Mouse (Mus musculus): ENCODE data around the gene Gm11549. TPM values are rescaled to one million over a fixed set of nuclear protein-coding genes. Genes with fewer than 3 reads are reported as not detected.

The Gm11549 gene
- not detected for polyA plus RNA-seq (2017; shearing (Covaris generic))

DNA sequence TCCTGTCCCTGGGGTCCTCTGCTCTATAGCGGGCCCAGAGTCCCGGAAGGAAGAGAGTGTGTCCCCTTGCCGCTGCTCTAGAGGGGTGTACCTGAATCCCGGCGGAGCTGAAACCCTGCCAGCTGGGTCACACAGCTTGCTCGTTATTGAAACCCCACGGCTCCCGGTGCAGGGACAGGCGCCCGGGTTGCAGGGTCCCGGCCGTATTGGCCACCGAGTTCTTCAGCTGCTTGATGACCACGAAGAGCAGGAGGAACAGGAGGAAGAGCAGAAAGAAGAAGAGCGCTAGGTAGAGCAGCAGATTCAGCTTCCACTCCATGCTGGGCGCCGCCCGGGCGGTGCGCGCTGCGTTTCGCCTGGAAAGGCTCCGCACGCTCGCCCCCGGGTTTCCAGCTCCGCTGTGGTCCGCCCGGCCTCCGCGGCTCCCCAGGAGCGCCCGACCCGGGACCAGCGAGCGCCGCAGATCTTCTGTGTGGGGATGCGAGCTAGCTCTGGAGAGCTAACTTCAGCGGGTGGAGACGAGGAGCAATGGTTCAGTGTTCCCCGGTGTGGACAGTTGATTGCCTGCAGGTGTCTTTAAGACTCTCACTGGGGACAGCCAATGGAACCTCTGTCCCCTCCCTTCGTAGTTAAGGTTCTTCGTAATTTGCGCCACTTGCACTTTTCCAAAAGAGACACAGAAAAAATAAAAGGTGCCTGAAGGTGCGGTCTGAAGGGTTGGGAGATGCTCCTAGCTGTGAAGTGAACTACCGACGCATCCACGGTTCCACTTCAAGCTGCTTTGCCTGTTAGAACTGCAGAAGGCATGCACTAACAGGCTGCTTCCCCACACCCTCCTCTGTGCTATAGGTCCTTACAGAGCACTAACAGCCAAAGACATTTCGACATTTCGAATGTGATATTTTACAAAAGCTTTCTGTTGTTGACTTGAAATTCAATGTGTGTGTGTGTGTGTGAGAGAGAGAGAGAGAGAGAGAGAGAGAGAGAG, at the start of gene Gm11549:
Gm11549 (minus strand) TSS at position 741 of the 988 bp plus-strand sequence.

DNA sequence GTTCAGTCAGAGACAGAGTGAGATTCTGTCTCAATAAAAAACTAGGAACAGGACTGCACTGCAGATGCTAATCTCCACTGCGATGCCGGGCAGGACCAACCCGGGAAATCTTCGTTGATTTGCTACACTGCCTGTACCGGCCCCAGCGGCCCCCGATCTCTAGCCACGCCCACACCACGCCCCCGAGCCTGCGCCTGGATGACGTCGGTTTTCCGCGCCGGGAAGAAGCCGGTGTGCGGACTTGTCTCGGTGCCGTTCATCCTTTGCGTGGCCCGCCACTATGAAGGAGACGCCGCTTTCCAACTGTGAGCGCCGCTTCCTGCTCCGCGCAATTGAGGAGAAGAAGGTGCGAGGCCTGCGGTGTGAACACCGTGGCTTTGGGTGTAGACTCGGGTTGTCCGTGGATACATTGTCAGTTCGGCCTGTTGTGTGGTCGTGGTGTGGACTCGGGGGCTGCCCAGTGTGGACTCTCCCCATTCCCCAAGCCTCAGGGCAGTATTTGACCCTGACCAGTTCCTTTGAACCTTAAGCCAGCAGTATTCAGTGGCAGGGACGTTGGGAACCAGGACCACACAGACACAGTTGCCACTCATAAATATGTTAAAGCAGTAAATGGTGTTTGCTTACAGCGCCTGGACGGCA, 30.9 kb upstream of the Gm11549 start, which contains the start of gene Exosc9:
Exosc9 (plus strand) TSS at position 201 of the 642 bp plus-strand sequence.

DNA sequence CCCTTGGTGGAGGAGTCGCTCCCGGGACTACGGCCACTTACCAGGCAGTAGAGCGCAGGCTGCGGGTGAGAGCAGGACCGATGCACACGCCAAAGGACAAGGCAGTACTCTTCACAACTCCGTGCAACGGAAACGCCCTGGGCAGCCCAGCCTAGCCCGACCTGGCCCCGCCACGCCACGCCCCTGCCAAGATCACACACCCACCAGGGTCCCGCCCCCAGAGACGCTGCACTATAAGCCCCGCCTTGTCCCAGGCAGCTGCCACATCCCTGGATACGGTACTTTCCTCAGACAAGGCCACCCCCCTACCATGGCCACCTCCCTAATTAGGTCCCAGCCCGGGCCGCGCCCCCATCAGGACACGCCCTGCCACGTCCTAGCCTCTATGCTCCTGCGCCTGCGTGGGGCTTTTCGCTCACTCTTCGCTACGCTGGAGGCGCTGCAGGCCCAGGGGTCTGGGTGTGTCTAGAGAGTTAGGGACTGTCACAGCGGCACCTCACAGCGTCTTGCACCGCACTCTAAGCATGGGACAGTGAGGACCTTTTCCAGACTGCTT, 46.0 kb downstream of the Gm11549 start, which contains the start of the genes Anxa5 and 1810062G17Rik:
Anxa5 (minus strand) TSS at position 363 of the 556 bp plus-strand sequence.
1810062G17Rik (plus strand) TSS at position 406 of the 556 bp plus-strand sequence.

Other genes starting within 250 kb of the Gm11549 start
- gene Anxa5, start 45.9 kb downstream of the Gm11549 start, polyA plus RNA-seq (2017; shearing (Covaris generic)), result 100 to 1,000 TPM; 126 to 147 TPM
- gene 1810062G17Rik, start 45.9 kb downstream of the Gm11549 start, polyA plus RNA-seq (2017; shearing (Covaris generic)), result 1 to 10 TPM in 1 of 2 experiments, under 1 TPM in 1; 0.83 to 1.9 TPM
- gene Exosc9, start 30.8 kb upstream of the Gm11549 start, polyA plus RNA-seq (2017; shearing (Covaris generic)), result 10 to 100 TPM; 40.1 to 55.2 TPM
- 10 to 100 TPM; 23.8 to 32.2 TPM for gene Ccna2, start 50.3 kb upstream of the Gm11549 start, polyA plus RNA-seq (2017; shearing (Covaris generic))
- under 1 TPM; 0.38 to 0.74 TPM for gene Bbs7, start 91.7 kb upstream of the Gm11549 start, polyA plus RNA-seq (2017; shearing (Covaris generic))
- gene Trpc3, start 168.4 kb upstream of the Gm11549 start, polyA plus RNA-seq (2017; shearing (Covaris generic)), result under 1 TPM; 0.10 TPM